Mouse (Mus musculus): ENCODE results near the gene Rbpms2. TPM values are rescaled to one million over a fixed set of nuclear protein-coding genes. Genes with fewer than 3 reads are reported as not detected.

The Rbpms2 gene
- total and polyA plus RNA-seq, 2 experiments = 9.8 to 110 TPM

- peaks cover 10% of the 10 kb centered on the region for H3K4me1 ChIP-seq (ENCODE audit: control insufficient read depth, insufficient read depth, low read length)
- no peak for DNase-seq (ENCODE audit: extremely low read depth, low read depth, low spot score)
- H3K27ac ChIP-seq (replicated peaks; ENCODE audit: insufficient read depth, low read depth, low read length) = no peak overlapping the region
Observed at GRCm38 (mm10) chr9:65587270-65587572, 42.2 kb upstream of the Rbpms2 start.

DNA sequence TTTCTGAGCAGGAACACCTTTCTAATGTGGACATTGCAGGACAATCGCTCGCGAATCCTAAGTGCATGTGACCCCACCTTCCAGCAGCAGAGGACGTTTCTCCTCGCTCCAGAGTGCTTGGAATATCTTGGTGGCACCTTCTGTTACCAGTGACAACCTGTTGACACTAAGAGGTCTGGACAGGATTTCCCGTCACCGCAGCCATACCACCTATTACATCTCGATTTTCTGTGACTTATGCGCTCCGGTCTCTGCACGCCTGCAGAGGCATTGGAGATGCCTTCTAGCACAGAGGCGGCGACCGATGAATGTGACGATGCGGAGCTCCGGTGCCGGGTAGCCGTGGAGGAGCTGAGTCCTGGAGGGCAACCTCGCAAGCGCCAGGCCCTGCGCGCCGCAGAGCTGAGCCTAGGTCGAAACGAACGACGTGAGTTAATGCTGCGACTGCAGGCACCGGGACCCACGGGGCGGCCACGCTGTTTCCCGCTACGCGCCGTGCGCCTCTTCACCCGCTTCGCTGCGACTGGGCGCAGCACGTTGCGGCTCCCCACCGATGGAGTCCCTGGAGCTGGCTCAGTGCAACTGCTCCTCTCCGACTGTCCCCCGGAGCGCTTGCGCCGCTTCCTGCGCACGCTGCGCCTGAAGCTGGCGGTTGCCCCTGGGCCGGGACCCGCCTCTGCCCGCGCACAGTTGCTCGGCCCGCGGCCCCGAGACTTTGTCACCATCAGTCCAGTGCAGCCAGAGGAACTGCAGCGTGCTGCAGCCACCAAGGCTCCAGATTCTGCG lies 41.7 kb upstream of the Rbpms2 start:
- Histone ChIP-seq H3K27ac (replicated peaks; ENCODE audit: insufficient read depth, low read depth, low read length) (no peak overlapping the region), H3K79me2 (ENCODE audit: control insufficient read depth, insufficient read depth, low read length) (no peaks in the 10 kb centered on the region), H3K36me3 (ENCODE audit: control insufficient read depth, insufficient read depth, low read length) (no peaks in the 10 kb centered on the region), H3K27me3 (ENCODE audit: control insufficient read depth, insufficient read depth, low read length) (peaks cover 11% of the 10 kb centered on the region), H3K4me3 (ENCODE audit: insufficient read depth, low read depth, low read length) (peak overlapping the region; percentile 51; the same call in 1 of the 2 replicates), H3K4me1 (ENCODE audit: control insufficient read depth, insufficient read depth, low read length) (peaks cover 10% of the 10 kb centered on the region), H3K9ac (ENCODE audit: low read depth, low read length) (peak overlapping the region; percentile 35)
- whole genome bisulfite sequencing = 1% methylated on average over 64 of the region's 64 CpGs
- TF ChIP-seq CTCF (IDR thresholded peaks at IDR 0.05; ENCODE audit: low read depth, low read length) (no peak), POLR2A (IDR thresholded peaks at IDR 0.05; ENCODE audit: extremely low read depth, insufficient read depth, low read length) (no peak)
- no peak for DNase-seq (ENCODE audit: extremely low read depth, low read depth, low spot score)

More at GRCm38 (mm10) chr9:65587270-65587572, 42.2 kb upstream of the Rbpms2 start:
- TF ChIP-seq POLR2A (IDR thresholded peaks at IDR 0.05; ENCODE audit: extremely low read depth, insufficient read depth, low read length) = no peak
- no peak for TF ChIP-seq CTCF (IDR thresholded peaks at IDR 0.05; ENCODE audit: low read depth, low read length)
- H3K27me3 ChIP-seq (ENCODE audit: control insufficient read depth, insufficient read depth, low read length) = peaks cover 11% of the 10 kb centered on the region
- H3K4me3 ChIP-seq (ENCODE audit: insufficient read depth, low read depth, low read length) = peak overlapping the region; percentile 25; the same call in 1 of the 2 replicates
- 5% methylated on average over 6 of the region's 6 CpGs for WGBS
- no peaks in the 10 kb centered on the region for H3K79me2 ChIP-seq (ENCODE audit: control insufficient read depth, insufficient read depth, low read length)
- H3K9ac ChIP-seq (ENCODE audit: low read depth, low read length) = no peak overlapping the region
- H3K36me3 ChIP-seq (ENCODE audit: control insufficient read depth, insufficient read depth, low read length) = no peaks in the 10 kb centered on the region

GRCm38 (mm10) chr9:65589091-65589490 lies 40.4 kb upstream of the Rbpms2 start:
- 54% methylated on average over 3 of the region's 3 CpGs for WGBS
- Histone ChIP-seq H3K9ac (ENCODE audit: low read depth, low read length) (no peak overlapping the region), H3K36me3 (ENCODE audit: control insufficient read depth, insufficient read depth, low read length) (no peaks in the 10 kb centered on the region)

DNA sequence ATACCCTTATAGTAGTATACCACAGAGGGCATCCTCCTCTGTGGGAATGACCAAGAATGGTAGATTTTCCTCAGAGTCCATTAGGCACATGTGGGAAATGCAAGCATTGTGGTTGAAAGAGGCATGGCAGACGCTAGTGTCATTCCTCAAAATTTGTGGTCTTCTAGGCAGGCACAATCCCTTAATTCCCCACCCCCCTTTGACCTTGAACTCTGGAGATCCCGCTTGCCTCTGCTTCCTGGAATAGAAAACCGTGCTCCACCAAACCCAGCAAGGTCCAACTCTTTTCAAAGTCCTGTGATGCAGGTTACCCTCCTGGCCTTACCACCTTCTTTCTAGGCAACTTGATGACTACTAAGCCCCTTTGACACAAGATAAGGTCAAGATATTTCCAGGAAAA lies 36.7 kb upstream of the Rbpms2 start:
- TF ChIP-seq CTCF (IDR thresholded peaks at IDR 0.05; ENCODE audit: low read depth, low read length) (no peak), POLR2A (IDR thresholded peaks at IDR 0.05; ENCODE audit: extremely low read depth, insufficient read depth, low read length) (no peak)

More at GRCm38 (mm10) chr9:65589091-65589490, 40.4 kb upstream of the Rbpms2 start:
- H3K27ac ChIP-seq (replicated peaks; ENCODE audit: insufficient read depth, low read depth, low read length) = no peak overlapping the region
- H3K4me1 ChIP-seq (ENCODE audit: control insufficient read depth, insufficient read depth, low read length) = peaks cover 10% of the 10 kb centered on the region
- H3K79me2 ChIP-seq (ENCODE audit: control insufficient read depth, insufficient read depth, low read length) = no peaks in the 10 kb centered on the region
- peaks cover 11% of the 10 kb centered on the region for H3K27me3 ChIP-seq (ENCODE audit: control insufficient read depth, insufficient read depth, low read length)
- H3K4me3 ChIP-seq (ENCODE audit: insufficient read depth, low read depth, low read length) = no peak overlapping the region
- DNase-seq (ENCODE audit: extremely low read depth, low read depth, low spot score) = no peak
- TF ChIP-seq CTCF (IDR thresholded peaks at IDR 0.05; ENCODE audit: low read depth, low read length) (no peak), POLR2A (IDR thresholded peaks at IDR 0.05; ENCODE audit: extremely low read depth, insufficient read depth, low read length) (no peak)

GRCm38 (mm10) chr9:65593596-65593995 lies 35.9 kb upstream of the Rbpms2 start:
- H3K27me3 ChIP-seq (ENCODE audit: control insufficient read depth, insufficient read depth, low read length) = peaks cover 4% of the 10 kb centered on the region; the same call in 1 of the 2 replicates
- WGBS = 95% methylated on average over 9 of the region's 9 CpGs
- no peaks in the 10 kb centered on the region for H3K36me3 ChIP-seq (ENCODE audit: control insufficient read depth, insufficient read depth, low read length)
- H3K79me2 ChIP-seq (ENCODE audit: control insufficient read depth, insufficient read depth, low read length) = no peaks in the 10 kb centered on the region
- TF ChIP-seq POLR2A (IDR thresholded peaks at IDR 0.05; ENCODE audit: extremely low read depth, insufficient read depth, low read length) (no peak), CTCF (IDR thresholded peaks at IDR 0.05; ENCODE audit: low read depth, low read length) (no peak)
- H3K4me1 ChIP-seq (ENCODE audit: control insufficient read depth, insufficient read depth, low read length) = no peaks in the 10 kb centered on the region
- H3K4me3 ChIP-seq (ENCODE audit: insufficient read depth, low read depth, low read length) = no peak overlapping the region
- no peak overlapping the region for H3K9ac ChIP-seq (ENCODE audit: low read depth, low read length)
- no peak for DNase-seq (ENCODE audit: extremely low read depth, low read depth, low spot score)
- H3K27ac ChIP-seq (replicated peaks; ENCODE audit: insufficient read depth, low read depth, low read length) = no peak overlapping the region

More for the DNA sequence above, 36.7 kb upstream of the Rbpms2 start:
- Histone ChIP-seq H3K79me2 (ENCODE audit: control insufficient read depth, insufficient read depth, low read length) (no peaks in the 10 kb centered on the region), H3K36me3 (ENCODE audit: control insufficient read depth, insufficient read depth, low read length) (no peaks in the 10 kb centered on the region), H3K9ac (ENCODE audit: low read depth, low read length) (no peak overlapping the region), H3K27ac (replicated peaks; ENCODE audit: insufficient read depth, low read depth, low read length) (no peak overlapping the region), H3K4me3 (ENCODE audit: insufficient read depth, low read depth, low read length) (no peak overlapping the region), H3K4me1 (ENCODE audit: control insufficient read depth, insufficient read depth, low read length) (no peaks in the 10 kb centered on the region), H3K27me3 (ENCODE audit: control insufficient read depth, insufficient read depth, low read length) (peaks cover 8% of the 10 kb centered on the region)
- 87% methylated on average over 3 of the region's 3 CpGs for WGBS
- no peak for DNase-seq (ENCODE audit: extremely low read depth, low read depth, low spot score)

GRCm38 (mm10) chr9:65598765-65599249 lies 30.6 kb upstream of the Rbpms2 start:
- 41% methylated on average over 8 of the region's 11 CpGs for WGBS
- Histone ChIP-seq H3K27me3 (ENCODE audit: control insufficient read depth, insufficient read depth, low read length) (no peaks in the 10 kb centered on the region), H3K27ac (replicated peaks; ENCODE audit: insufficient read depth, low read depth, low read length) (no peak overlapping the region), H3K36me3 (ENCODE audit: control insufficient read depth, insufficient read depth, low read length) (no peaks in the 10 kb centered on the region), H3K9ac (ENCODE audit: low read depth, low read length) (no peak overlapping the region), H3K4me3 (ENCODE audit: insufficient read depth, low read depth, low read length) (0 out of 2 replicates have a peak overlapping the region, but pooled peaks have one; percentile 40), H3K79me2 (ENCODE audit: control insufficient read depth, insufficient read depth, low read length) (no peaks in the 10 kb centered on the region), H3K4me1 (ENCODE audit: control insufficient read depth, insufficient read depth, low read length) (no peaks in the 10 kb centered on the region)
- peak; percentile 36; the same call in 1 of the 2 replicates for TF ChIP-seq CTCF (IDR thresholded peaks at IDR 0.05; ENCODE audit: low read depth, low read length)
- no peak for TF ChIP-seq POLR2A (IDR thresholded peaks at IDR 0.05; ENCODE audit: extremely low read depth, insufficient read depth, low read length)
- DNase-seq (ENCODE audit: extremely low read depth, low read depth, low spot score) = peak; percentile 47

Measured in liver, adult 2 months (tissue).